Mouse (Mus musculus) small intestine, adult 2 months (tissue): Measurements from ENCODE around the gene Cmtm5. TPM values are rescaled to one million over a fixed set of nuclear protein-coding genes. Genes with fewer than 3 reads are reported as not detected.
A peak's percentile ranks its signal among the peaks of the same experiment; 100 is the strongest.

Source experiments
- H3K27ac ChIP-seq: fragments of 200-500 bp; 2 replicates; pipeline ENCODE4 v1.5.1; 2012; ENCODE audit warnings: low read depth, low read length, control low read depth, inconsistent platforms; ENCODE audit not compliant: insufficient read depth
- H3K27me3 ChIP-seq: fragments of 200-500 bp; 2 replicates; pipeline ENCODE4 v1.6.1; 2012; ENCODE audit warnings: mild to moderate bottlenecking, moderate library complexity, low read length, inconsistent platforms; ENCODE audit not compliant: control insufficient read depth, insufficient read depth
- H3K36me3 ChIP-seq: fragments of 200-500 bp; 2 replicates; pipeline ENCODE4 v1.6.1; 2012; ENCODE audit warnings: mild to moderate bottlenecking, low read length, control low read depth, inconsistent platforms; ENCODE audit not compliant: control insufficient read depth, insufficient read depth
- H3K4me1 ChIP-seq: fragments of 200-500 bp; 2 replicates; pipeline ENCODE4 v1.6.1; 2012; ENCODE audit warnings: low read length, inconsistent platforms, mixed read lengths; ENCODE audit not compliant: control insufficient read depth, insufficient read depth, insufficient read length
- H3K4me3 ChIP-seq: fragments of 200-500 bp; 2 replicates; pipeline ENCODE4 v1.5.1; 2012; ENCODE audit warnings: low read depth, mild to moderate bottlenecking, control low read depth, inconsistent platforms, low read length, moderate library complexity
- CTCF ChIP-seq: fragments of 200-500 bp; IDR thresholded peaks from 2 replicates; pipeline ENCODE4 v1.5.1; 2012; ENCODE audit warnings: low read depth, mild to moderate bottlenecking, control low read depth, inconsistent platforms, low read length, moderate library complexity, mixed read lengths; ENCODE audit not compliant: insufficient replicate concordance, insufficient read length; ENCODE audit errors: extremely low read depth
- POLR2A ChIP-seq: fragments of 200-500 bp; IDR thresholded peaks from 2 replicates; pipeline ENCODE4 v1.6.1; 2012; ENCODE audit warnings: low read depth, mild to moderate bottlenecking, control low read depth, inconsistent platforms, low read length, moderate library complexity
- WGBS: fragments of 180-500 bp; shearing (Covaris S2); methylation state at CpG from one replicate; pipeline ENCODE4 v1.1.7; 2018; 5-methylcytosine and 5-hydroxymethylcytosine counted together
- polyA plus RNA-seq: library from polyadenylated mRNA; depleted of rRNA; stranded (reverse); fragments of >200 nt; gene quantifications from 2 replicates; pipeline ENCODE4 v1.2.3, GENCODE M21; 2012

Gene Cmtm5
- polyA plus RNA-seq, 1 experiment, result 0.46 TPM

GRCm38 (mm10) chr14:54908682-54909081 lies 27.4 kb upstream of the Cmtm5 start:
- TF ChIP-seq POLR2A (no peak), CTCF (no peak)
- Histone ChIP-seq H3K36me3 (no peaks in the 10 kb centered on the region), H3K27ac (no peak overlapping the region), H3K4me1 (peaks cover 6% of the 10 kb centered on the region), H3K4me3 (no peak overlapping the region), H3K27me3 (peaks cover 15% of the 10 kb centered on the region)
- WGBS, result 83% methylated on average over 7 of the region's 7 CpGs

- Histone ChIP-seq H3K4me1 (peaks cover 6% of the 10 kb centered on the region), H3K27me3 (peaks cover 15% of the 10 kb centered on the region), H3K4me3 (peak overlapping the region; percentile 72), H3K27ac (no peak overlapping the region), H3K36me3 (no peaks in the 10 kb centered on the region)
- WGBS, result 5% methylated on average over 69 of the region's 69 CpGs
- TF ChIP-seq CTCF (no peak), POLR2A (no peak)
Observed at GRCm38 (mm10) chr14:54912109-54912850, 23.8 kb upstream of the Cmtm5 start.

- H3K27me3 ChIP-seq, result peaks cover 15% of the 10 kb centered on the region
- H3K4me3 ChIP-seq, result peak within 1 kb of the TSS; percentile 72
- H3K27ac ChIP-seq, result no peak within 1 kb of the TSS
- H3K36me3 ChIP-seq, result no peaks in the 10 kb centered on the region
- TF ChIP-seq CTCF (no peak), POLR2A (peak; percentile 39; the same call in 1 of the 2 replicates)
- peaks cover 6% of the 10 kb centered on the region for H3K4me1 ChIP-seq
- under 1% methylated on average over 28 of the region's 28 CpGs for WGBS
Observed at GRCm38 (mm10) chr14:54912886-54913285, 23.2 kb upstream of the Cmtm5 start, which contains the start of gene Slc22a17. Gene Slc22a17, minus strand, starts transcription at chr14:54913132.

GRCm38 (mm10) chr14:54913343-54913742 lies 22.7 kb upstream of the Cmtm5 start:
- no peak overlapping the region for H3K27ac ChIP-seq
- H3K4me3 ChIP-seq, result peak overlapping the region; percentile 72

GRCm38 (mm10) chr14:54920076-54920685 lies 15.9 kb upstream of the Cmtm5 start:
- Histone ChIP-seq H3K4me3 (no peak overlapping the region), H3K36me3 (no peaks in the 10 kb centered on the region), H3K27me3 (no peaks in the 10 kb centered on the region), H3K27ac (no peak overlapping the region), H3K4me1 (no peaks in the 10 kb centered on the region)
- 76% methylated on average over 16 of the region's 16 CpGs for WGBS
- TF ChIP-seq POLR2A (no peak), CTCF (no peak)

More at GRCm38 (mm10) chr14:54913343-54913742, 22.7 kb upstream of the Cmtm5 start:
- 23% methylated on average over 10 of the region's 10 CpGs for whole genome bisulfite sequencing
- no peak for TF ChIP-seq POLR2A
- no peak for TF ChIP-seq CTCF
- Histone ChIP-seq H3K36me3 (no peaks in the 10 kb centered on the region), H3K4me1 (peaks cover 6% of the 10 kb centered on the region), H3K27me3 (peaks cover 15% of the 10 kb centered on the region)

DNA sequence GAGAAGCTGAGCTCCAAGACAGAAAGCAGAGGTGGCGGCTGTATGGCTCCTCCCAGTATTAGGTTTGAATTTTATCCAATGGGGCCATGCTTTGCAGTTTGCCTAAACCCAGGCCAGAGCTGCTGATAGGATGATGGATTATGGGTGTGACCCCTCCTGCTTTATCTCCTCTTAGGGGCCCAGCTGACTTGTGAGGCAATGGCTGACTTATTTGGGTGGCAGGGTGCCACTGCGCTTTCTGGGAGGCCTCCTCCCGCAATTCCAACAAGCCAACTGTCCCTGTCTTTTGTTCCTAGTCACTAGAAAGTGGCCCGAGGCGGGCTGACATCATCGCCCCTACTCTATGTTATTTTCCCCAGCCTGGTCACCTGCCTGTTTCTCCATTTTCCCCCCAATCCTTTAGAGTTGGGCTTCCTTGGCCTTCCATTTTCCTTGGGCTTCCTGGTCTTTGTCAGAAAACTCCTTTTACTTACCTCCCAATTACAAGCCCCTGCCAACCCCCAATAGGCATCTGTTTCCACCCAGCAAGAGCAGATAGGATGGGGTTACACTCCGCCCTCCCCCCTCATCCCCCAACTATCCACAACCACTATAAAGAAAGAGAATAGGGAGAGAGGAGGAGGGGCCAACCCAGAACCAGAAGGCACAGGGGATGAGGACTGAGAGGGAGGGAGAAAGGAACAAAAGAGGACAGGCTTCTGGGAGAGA lies 11.3 kb upstream of the Cmtm5 start:
- Histone ChIP-seq H3K27ac (peak overlapping the region; percentile 49; the same call in 1 of the 2 replicates), H3K36me3 (no peaks in the 10 kb centered on the region), H3K4me3 (peak overlapping the region; percentile 57), H3K27me3 (peaks cover 25% of the 10 kb centered on the region), H3K4me1 (peaks cover 8% of the 10 kb centered on the region; the same call in 1 of the 2 replicates)
- TF ChIP-seq CTCF (no peak), POLR2A (no peak)
- 26% methylated on average over 7 of the region's 7 CpGs for WGBS
